Mouse (Mus musculus): Measurements from ENCODE around the gene Tlnrd1.

DNA sequence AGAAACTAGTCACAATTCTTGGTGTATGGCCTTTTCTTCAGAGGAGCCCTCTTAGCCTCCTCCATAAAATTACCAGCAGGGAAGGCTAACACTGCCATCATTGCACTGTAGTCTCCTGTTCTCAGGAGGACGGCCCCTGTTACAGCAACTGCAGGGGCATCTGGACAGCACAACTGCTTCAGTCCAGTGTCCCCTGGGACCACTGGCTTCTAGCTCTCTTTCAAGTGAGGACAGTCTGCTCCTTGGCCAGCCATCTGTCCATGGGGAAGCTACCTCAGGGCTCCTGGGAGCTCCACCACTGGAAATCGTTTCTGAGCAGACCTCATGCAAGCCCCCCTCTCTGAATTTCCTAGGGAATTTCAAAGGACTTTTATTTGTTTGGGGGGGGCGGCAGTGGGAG, 16.4 kb upstream of the Tlnrd1 start:
- TF ChIP-seq POLR2A (IDR thresholded peaks at IDR 0.05; ENCODE audit: low read depth, low read length) (no peak), CTCF (conservative IDR thresholded peaks at IDR 0.05; ENCODE audit: insufficient read depth, insufficient read length, low read depth, low read length) (no peak)

All from kidney, adult 2 months (tissue).